Mouse (Mus musculus) olfactory bulb, adult 2 months (tissue): ENCODE measurements around the gene Rpl12. TPM values are rescaled to one million over a fixed set of nuclear protein-coding genes. Genes with fewer than 3 reads are reported as not detected.
A peak's percentile ranks its signal among the peaks of the same experiment; 100 is the strongest.

Experiments
- H3K27ac ChIP-seq: fragments of 200-500 bp; 2 replicates; pipeline ENCODE4 v1.5.1; 2012; ENCODE audit warnings: low read depth, low read length; ENCODE audit not compliant: insufficient read depth
- H3K4me1 ChIP-seq: fragments of 200-500 bp; 2 replicates; pipeline ENCODE4 v1.6.1; 2012; ENCODE audit warnings: low read length; ENCODE audit not compliant: control insufficient read depth, insufficient read depth
- H3K4me3 ChIP-seq: fragments of 200-500 bp; 2 replicates; pipeline ENCODE4 v1.5.1; 2012; ENCODE audit warnings: mild to moderate bottlenecking, low read depth, low read length, moderate library complexity; ENCODE audit not compliant: insufficient read depth
- CTCF ChIP-seq: fragments of 200-500 bp; IDR thresholded peaks from 2 replicates; pipeline ENCODE4 v1.5.1; 2012; ENCODE audit warnings: low read depth, mild to moderate bottlenecking, low read length, moderate library complexity; ENCODE audit not compliant: insufficient read depth
- POLR2A ChIP-seq: fragments of 200-500 bp; IDR thresholded peaks from 2 replicates; pipeline ENCODE4 v1.6.1; 2012; ENCODE audit warnings: mild to moderate bottlenecking, low read depth, low read length, moderate library complexity; ENCODE audit not compliant: insufficient read depth
- WGBS: fragments of 180-500 bp; shearing (Covaris S2); methylation state at CpG from one replicate; pipeline ENCODE4 v1.1.7; 2018; 5-methylcytosine and 5-hydroxymethylcytosine counted together
- polyA plus RNA-seq: library from polyadenylated mRNA; stranded (reverse); fragments of >200 nt; gene quantifications from 2 replicates; pipeline ENCODE4 v1.2.4, GENCODE M21; 2012; ENCODE audit warnings: low replicate concordance; ENCODE audit not compliant: missing spikeins, insufficient read depth, insufficient read length

Gene Rpl12
- polyA plus RNA-seq, 1 experiment: not detected

DNA sequence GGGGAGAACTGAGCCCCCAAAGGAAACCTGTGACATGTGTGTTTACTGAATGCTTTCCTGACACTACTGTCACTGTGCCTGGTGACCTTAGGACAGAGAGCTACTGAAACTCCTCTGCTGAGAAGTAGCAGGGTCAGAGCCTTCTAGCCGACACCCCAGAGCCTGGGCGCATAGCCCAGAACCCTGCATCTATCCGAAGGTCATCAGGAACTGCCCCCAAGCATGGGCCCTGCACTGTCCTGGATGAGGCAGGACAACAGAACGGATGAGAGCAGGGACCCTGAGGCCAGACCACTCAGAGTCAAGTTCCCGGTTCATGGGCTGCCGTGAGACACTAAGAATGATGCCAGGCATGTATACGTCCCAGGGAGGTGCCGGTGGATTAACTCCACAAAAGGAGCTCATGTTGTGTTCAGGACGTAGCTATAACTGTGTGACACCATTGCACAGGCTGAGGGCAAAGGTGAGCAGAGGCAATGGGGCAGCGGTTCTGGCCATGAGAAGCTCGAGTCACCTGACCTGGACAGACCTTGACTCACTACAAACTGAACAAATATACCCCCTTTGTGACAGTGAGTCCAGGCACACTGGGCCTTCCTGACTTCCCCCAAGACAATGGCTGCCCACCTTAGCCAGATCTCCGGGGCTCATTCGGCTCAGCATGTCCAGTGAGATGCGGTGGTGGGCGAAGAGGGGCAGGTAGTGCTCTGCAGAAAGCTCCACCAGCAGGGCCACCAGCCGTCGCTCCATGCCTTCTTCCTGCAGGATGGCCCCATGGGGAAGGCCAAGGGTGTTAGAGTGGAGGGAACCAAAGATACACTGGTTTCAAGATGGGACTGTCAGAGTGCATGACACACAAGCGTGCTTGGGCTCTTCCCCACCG lies 32.2 kb upstream of the Rpl12 start:
- H3K27ac ChIP-seq: no peak overlapping the region
- no peak overlapping the region for H3K4me3 ChIP-seq
- 86% methylated on average over 19 of the region's 19 CpGs for WGBS
- TF ChIP-seq CTCF (no peak), POLR2A (no peak)
- peaks cover 58% of the 10 kb centered on the region for H3K4me1 ChIP-seq

DNA sequence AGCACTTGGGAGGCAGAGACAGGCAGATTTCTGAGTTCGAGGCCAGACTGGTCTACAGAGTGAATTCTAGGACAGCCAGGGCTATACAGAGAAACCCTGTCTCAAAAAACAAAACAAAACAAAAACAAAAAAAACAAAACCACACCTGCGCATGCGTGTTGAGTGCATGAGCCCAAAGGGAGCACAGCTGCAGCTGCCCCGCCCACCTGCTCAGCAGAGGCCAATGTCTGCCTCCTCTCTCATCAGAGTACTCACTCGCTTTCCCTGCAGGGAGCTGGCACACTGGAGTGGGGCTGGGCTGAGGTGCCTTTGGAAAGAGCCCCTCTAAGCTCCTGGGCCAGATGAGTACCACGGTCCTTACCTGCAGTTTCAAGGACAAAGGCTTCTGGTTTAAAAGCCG lies 29.6 kb upstream of the Rpl12 start:
- H3K27ac ChIP-seq: peak overlapping the region; percentile 78; the same call in 1 of the 2 replicates
- H3K4me3 ChIP-seq: no peak overlapping the region
- H3K4me1 ChIP-seq: peaks cover 49% of the 10 kb centered on the region
- no peak for TF ChIP-seq CTCF
- TF ChIP-seq POLR2A: 0 out of 2 replicates have a peak, but pooled peaks have one; percentile 44
- 33% methylated on average over 7 of the region's 7 CpGs for WGBS

DNA sequence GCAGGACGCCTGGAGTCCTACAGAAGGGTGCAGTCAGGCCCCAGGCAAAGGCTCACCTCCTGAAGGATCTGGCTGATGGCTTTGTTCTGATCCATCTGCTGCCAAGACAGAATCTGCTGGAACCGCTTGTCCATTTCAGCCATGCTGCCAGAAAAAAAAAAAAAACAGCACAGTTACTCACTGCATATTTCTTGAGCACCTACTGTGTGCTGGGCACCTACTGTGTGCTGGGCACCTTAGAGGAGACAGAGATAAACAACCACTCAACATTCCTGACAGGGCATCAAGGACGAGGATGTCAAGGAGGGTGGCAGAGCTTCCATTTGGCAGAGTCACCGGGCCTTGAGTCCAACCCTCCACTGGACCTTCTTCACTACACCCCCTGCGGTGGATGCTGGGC lies 22.6 kb upstream of the Rpl12 start:
- Histone ChIP-seq H3K4me3 (no peak overlapping the region), H3K4me1 (0 out of 2 replicates have a peak, but pooled peaks cover 1% of the 10 kb centered on the region), H3K27ac (no peak overlapping the region)
- 96% methylated on average over 5 of the region's 5 CpGs for WGBS
- no peak for TF ChIP-seq CTCF
- no peak for TF ChIP-seq POLR2A

DNA sequence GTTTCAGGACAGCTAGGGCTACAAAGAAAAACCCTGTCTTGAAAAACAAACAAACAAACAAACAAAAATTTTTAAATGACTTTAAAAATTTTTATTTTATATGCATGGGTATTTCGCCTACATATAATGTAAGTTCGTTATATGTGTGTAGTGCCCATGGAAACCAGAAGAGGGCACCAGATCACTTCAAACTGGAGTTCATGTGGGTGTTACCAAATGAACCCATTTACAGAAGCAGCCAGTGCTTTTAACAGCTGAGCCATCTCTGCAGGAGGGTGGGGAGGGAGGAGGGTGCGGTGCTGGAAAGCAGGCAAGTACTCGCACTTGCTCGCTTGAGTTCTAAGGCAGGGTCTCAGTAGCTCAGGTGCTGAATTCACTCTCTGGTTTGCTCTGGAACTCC lies 21.9 kb upstream of the Rpl12 start:
- Histone ChIP-seq H3K4me3 (no peak overlapping the region), H3K4me1 (no peaks in the 10 kb centered on the region), H3K27ac (no peak overlapping the region)
- 44% methylated on average over 5 of the region's 5 CpGs for WGBS
- TF ChIP-seq POLR2A (no peak), CTCF (no peak)

DNA sequence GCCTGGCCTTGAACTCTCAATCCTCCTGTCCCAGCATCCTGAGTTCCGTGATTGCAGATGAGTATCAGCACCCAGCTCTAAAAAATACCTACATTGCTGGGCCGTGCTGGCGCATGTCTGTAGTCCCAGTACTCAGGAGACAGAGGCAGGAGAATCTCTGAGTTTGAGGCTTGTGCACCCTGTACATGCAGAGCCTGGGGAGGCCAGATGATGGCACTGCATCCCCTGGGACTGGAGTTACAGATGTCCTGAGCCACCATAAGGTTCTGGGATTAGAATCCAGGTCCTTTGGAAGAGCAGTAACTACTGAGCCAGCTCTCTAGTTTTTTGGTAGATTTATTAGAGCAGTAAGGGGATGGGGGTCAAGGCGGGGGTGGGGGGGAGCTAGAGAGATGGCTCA lies 20.9 kb upstream of the Rpl12 start:
- H3K4me1 ChIP-seq: no peaks in the 10 kb centered on the region
- no peak overlapping the region for H3K4me3 ChIP-seq
- 99% methylated on average over 4 of the region's 4 CpGs for WGBS
- no peak overlapping the region for H3K27ac ChIP-seq
- TF ChIP-seq CTCF (no peak), POLR2A (no peak)

DNA sequence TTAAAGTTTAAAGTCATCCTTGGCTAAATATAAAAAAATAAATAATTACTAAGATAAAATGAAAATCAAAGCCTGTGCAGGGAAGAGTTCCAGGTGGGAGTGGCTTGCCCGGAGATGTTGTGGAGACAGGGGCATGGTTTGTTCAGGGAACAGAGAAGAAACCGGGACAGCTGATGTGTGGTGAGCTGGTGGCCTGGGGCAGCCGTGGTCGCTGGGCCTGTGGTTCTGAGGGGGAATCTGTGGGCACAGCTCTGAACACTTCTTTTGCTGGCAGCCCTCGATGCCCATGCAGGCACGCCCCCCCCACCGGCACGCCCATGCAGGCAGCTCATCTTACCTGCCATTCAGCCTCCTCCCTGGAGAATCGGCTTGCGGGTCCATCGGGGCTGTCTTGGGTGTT lies 13.9 kb upstream of the Rpl12 start:
- Histone ChIP-seq H3K4me1 (no peaks in the 10 kb centered on the region), H3K4me3 (no peak overlapping the region), H3K27ac (no peak overlapping the region)
- TF ChIP-seq CTCF: no peak
- WGBS: 86% methylated on average over 11 of the region's 11 CpGs

DNA sequence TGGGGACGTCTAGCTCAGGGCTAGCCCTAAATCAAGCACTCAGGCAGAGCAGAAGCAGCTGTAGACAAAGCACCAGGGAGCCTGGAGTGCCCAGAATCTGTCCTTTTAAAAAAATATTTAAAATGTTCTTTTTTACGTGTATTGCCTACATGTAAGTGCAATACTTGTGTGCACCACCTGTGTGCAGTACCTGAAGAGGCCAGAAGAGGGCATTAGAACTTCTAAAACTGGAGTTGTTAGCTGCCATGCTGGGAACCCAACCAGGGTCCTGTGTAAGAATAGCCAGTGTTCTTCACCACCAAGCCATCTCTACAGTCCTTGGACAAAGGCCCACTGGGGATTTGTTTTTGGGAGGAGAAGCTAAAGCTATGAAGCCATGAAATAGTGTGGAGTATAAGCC lies 6.8 kb upstream of the Rpl12 start:
- H3K4me3 ChIP-seq: no peak overlapping the region
- 94% methylated on average over 2 of the region's 2 CpGs for WGBS
- H3K4me1 ChIP-seq: no peaks in the 10 kb centered on the region
- TF ChIP-seq CTCF: no peak
- TF ChIP-seq POLR2A: no peak
- no peak overlapping the region for H3K27ac ChIP-seq

DNA sequence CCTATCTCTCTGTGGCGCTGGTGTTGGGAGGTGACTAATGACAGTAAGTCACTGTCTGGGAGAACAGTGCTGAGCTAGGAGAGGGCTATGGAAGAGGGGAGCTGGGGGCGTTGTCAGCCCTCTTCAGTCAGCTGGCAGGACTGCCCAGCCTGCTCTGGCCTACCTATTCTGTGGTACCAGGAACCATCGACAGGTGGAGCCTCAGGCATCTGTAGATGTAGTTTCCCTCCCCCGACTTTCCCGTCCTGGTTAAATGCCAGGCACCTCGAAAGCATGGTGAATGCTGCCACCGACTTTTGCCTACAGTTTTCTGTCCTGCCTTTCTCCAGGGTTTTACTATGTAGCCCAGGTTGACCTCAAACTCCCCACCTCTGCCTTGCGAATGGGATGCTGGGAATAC lies 4.0 kb upstream of the Rpl12 start:
- H3K4me1 ChIP-seq: peaks cover 12% of the 10 kb centered on the region
- no peak overlapping the region for H3K27ac ChIP-seq
- TF ChIP-seq CTCF: no peak
- no peak for TF ChIP-seq POLR2A
- H3K4me3 ChIP-seq: no peak overlapping the region
- 50% methylated on average over 8 of the region's 8 CpGs for WGBS

DNA sequence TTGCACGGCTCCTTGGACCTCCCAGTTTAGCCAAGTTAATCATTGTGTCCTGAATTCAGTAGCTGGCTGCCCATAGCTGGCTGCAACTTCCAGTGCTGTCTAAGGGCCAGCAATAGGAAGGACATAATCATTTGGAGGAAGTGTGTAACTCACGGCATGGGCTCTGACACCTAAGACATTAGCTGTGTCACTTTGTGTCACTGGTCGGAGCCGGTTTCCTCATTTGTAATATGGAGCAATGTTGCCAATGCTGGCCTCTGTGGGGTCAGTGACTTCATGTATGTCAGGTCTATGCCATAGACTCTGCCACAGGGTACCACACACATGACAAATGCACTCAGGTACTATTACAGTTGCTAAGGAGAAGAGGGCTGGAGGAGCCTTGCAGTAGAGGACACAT lies 1.1 kb upstream of the Rpl12 start:
- Histone ChIP-seq H3K4me3 (no peak overlapping the region), H3K27ac (no peak overlapping the region), H3K4me1 (peaks cover 21% of the 10 kb centered on the region)
- TF ChIP-seq CTCF (no peak), POLR2A (no peak)
- 88% methylated on average over 4 of the region's 4 CpGs for WGBS
